Mouse (Mus musculus): Measurements from ENCODE around the gene Mau2.

DNA sequence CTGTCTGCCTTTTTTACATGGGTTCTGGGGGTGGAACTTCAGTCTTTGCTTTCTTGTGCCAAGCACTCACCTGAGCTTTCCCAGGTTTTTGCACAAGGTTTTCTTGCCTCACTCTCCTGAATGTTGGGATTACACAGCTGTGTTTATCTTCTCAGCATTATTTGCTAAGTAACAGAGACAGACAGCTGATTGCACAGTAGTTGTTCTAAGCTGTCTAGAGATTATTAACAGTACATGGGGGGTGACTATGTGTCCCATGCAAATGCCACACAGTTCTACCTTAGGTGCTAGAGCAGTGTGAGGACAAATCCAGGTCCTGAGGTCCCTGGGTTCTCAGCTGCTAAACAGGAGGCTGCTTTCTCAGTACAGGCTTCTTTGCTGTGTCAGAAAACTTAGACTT, 7.1 kb upstream of the Mau2 start:
- no peak for TF ChIP-seq POLR2A (IDR thresholded peaks at IDR 0.05; ENCODE audit: borderline replicate concordance, control insufficient read depth, low read depth, low read length)
- no peak for TF ChIP-seq CTCF (IDR thresholded peaks at IDR 0.05; ENCODE audit: control insufficient read depth, insufficient read depth, low read length)

Measured in bone marrow, adult 2 months (tissue).